Mouse (Mus musculus): ENCODE measurements around the gene Rad50. TPM values are rescaled to one million over a fixed set of nuclear protein-coding genes. Genes with fewer than 3 reads are reported as not detected.

Gene Rad50
- polyA plus RNA-seq (2015; fragmentation: Nextera tagmentation; extraction: Ambion mirVana): 12.4 and 12.9 TPM in 2 replicates

DNA sequence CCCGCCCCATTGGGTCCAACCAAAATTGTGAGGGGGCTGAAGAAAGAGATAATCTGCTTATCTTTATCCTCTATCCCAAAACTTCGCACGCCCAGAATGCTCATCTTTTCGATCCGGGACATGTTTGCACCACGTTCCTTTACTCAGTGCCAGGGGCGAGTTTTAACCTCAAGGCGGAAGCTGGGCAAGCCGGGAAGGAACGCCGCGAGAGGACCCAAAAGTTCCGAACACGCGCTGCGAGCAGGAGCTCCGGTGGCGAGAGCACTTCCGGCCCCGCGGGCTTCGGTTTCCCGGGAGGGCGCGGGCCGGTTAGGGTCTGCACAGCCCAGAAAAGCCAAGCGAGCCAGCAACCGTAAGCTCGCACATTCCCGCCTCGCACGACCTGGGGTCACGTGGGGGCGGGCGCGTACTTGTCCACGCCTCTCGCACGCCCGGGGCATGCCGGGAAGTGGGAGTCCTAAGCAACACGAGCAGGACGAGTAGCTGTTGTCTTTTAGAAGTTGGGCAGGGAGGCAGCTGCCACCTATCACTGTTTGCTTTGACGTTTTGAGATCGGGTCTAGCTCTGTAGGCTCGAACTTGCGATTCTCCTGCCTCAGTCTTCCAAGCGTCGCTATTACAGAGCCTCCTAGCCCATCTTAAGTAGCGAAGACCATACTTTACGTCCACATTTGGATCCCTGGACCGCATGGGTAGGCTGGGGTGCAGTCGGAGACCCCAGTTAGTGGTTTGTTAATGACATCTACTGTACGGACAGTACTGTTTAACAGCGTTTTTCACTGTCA lies at the start of gene Rad50:
TSS of gene Rad50 (minus strand) at position 386 of the 784 bp plus-strand sequence.
- Histone ChIP-seq H3K4me1 (ENCODE audit: control insufficient read depth, low read depth, low read length) (peaks cover 7% of the 10 kb centered on the region), H3K27me3 (ENCODE audit: control insufficient read depth, insufficient read depth, low read depth, low read length) (no peaks in the 10 kb centered on the region), H3K9me3 (replicated peaks; ENCODE audit: control insufficient read depth, low read length) (no peaks in the 10 kb centered on the region), H3K4me2 (ENCODE audit: low read depth, low read length) (peak within 1 kb of the TSS; percentile 93), H3K4me3 (ENCODE audit: low read depth, low read length) (peak within 1 kb of the TSS; percentile 82), H3K36me3 (ENCODE audit: control insufficient read depth, insufficient read depth) (no peaks in the 10 kb centered on the region), H3K27ac (ENCODE audit: low read length) (peak within 1 kb of the TSS; percentile 83), H3K9ac (ENCODE audit: low read depth, low read length) (peak within 1 kb of the TSS; percentile 82)
- WGBS (ENCODE audit: insufficient replicate concordance): 2% methylated on average over 55 of the region's 55 CpGs
- peak; percentile 97 for ATAC-seq (ENCODE audit: low read depth)

DNA sequence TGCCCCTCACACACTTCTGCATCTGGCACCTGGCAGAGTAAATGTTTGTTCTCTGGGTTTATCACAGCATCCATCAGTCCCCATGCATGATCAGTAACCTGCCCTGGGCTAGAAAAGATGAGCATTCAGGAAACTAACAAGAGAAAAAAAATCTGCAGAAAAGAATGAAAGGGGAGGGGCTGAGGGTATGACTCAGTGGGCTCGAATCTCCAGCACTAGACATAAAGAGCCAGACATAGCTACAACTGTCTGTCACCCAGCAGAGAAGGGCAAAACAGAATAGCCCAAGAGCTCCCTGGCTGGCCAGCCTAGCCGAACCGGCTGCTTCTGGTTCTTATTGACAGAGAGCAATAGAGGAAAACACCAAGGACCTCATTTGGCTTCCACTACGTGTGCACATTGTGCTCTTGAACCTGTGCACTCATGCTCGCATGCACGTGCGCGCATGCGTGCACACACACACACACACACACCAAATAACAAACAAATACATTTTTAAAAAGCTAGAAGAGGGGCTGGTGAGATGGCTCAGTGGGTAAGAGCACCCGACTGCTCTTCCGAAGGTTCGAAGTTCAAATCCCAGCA lies 48.0 kb upstream of the Rad50 start:
- no peak overlapping the region for H3K27ac ChIP-seq (ENCODE audit: low read length)
- H3K36me3 ChIP-seq (ENCODE audit: control insufficient read depth, insufficient read depth): no peaks in the 10 kb centered on the region
- H3K27me3 ChIP-seq (ENCODE audit: control insufficient read depth, insufficient read depth, low read depth, low read length): no peaks in the 10 kb centered on the region
- no peak overlapping the region for H3K4me2 ChIP-seq (ENCODE audit: low read depth, low read length)
- 69% methylated on average over 12 of the region's 12 CpGs for WGBS (ENCODE audit: insufficient replicate concordance)
- ATAC-seq (ENCODE audit: low read depth): no peak
- H3K4me3 ChIP-seq (ENCODE audit: low read depth, low read length): no peak overlapping the region
- no peak overlapping the region for H3K9ac ChIP-seq (ENCODE audit: low read depth, low read length)
- no peaks in the 10 kb centered on the region for H3K4me1 ChIP-seq (ENCODE audit: control insufficient read depth, low read depth, low read length)
- H3K9me3 ChIP-seq (replicated peaks; ENCODE audit: control insufficient read depth, low read length): no peaks in the 10 kb centered on the region

DNA sequence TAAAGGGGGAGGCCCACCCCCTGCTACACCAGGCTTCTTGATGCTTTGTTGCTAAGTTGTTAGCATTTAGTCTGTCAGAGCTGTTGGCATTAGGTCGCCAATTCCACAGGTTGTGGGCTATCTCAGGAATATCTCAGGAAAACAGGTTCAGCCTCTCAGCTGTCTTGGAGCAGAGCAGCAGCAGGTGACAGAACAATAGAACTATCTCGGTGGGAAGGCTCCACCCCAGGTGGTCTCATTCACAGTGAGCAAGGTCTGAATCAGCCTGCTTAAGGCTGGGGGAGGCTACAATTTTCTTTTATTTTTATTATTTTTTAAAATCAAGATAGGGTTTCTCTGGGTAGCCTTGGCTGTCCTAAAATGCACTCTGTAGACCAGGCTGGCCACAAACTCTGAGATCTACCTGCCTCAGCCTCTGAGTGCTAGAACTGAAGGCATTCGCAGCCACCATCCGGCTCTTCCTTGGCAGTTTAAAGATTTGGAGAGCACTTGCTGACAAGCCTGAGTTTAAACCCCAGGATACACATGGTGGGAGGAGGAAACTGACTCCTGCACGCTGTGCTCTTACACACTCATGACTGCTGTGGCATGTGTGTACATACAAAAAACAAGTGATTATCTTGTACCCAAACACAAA lies 42.7 kb upstream of the Rad50 start:
- no peak for ATAC-seq (ENCODE audit: low read depth)
- 55% methylated on average over 5 of the region's 5 CpGs for WGBS (ENCODE audit: insufficient replicate concordance)
- no peaks in the 10 kb centered on the region for H3K4me1 ChIP-seq (ENCODE audit: control insufficient read depth, low read depth, low read length)
- no peak overlapping the region for H3K9ac ChIP-seq (ENCODE audit: low read depth, low read length)
- H3K9me3 ChIP-seq (replicated peaks; ENCODE audit: control insufficient read depth, low read length): no peaks in the 10 kb centered on the region
- no peak overlapping the region for H3K4me3 ChIP-seq (ENCODE audit: low read depth, low read length)
- H3K4me2 ChIP-seq (ENCODE audit: low read depth, low read length): no peak overlapping the region
- H3K27ac ChIP-seq (ENCODE audit: low read length): no peak overlapping the region
- H3K36me3 ChIP-seq (ENCODE audit: control insufficient read depth, insufficient read depth): no peaks in the 10 kb centered on the region
- H3K27me3 ChIP-seq (ENCODE audit: control insufficient read depth, insufficient read depth, low read depth, low read length): no peaks in the 10 kb centered on the region

DNA sequence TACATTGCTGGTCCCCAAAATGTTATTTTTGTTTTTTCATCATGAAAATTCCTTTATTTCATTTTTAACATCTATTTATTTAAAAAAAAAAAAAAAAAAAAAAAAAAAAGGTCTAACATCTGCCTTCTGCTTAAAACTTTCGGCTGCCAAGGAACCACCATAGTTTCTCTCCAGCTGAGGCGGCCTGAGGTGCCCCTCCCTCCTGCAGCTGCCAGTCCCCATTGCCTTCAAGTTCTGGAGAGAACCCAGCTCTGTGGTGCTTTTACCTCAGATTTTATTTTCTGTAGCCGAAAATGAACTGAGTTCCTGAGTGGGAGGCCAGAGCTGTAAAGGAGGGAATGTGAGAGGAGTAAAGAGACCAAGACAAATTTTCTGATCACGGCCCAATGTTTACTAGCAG lies 42.2 kb upstream of the Rad50 start:
- no peak for ATAC-seq (ENCODE audit: low read depth)
- H3K27ac ChIP-seq (ENCODE audit: low read length): no peak overlapping the region
- WGBS (ENCODE audit: insufficient replicate concordance): 58% methylated on average over 4 of the region's 4 CpGs

DNA sequence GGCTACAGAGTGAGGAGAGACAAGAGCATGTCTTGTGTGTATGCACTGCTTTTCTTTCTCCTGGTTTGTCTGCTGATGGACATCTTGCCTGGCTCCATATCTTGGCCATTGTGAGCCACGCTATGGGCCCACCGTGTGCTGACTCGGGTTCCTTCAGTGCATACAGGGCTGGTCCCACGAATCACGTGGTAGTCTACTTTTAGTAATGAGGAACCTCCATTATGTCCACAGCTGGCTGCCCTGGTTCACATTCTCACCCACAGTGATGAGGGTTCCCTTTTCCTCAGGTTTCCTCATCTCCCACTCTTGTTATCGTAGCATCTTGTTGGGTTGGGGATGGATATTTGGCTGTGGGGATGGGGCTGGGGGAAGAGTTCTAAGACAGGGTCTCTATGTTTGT lies 41.5 kb upstream of the Rad50 start:
- Histone ChIP-seq H3K4me3 (ENCODE audit: low read depth, low read length) (no peak overlapping the region), H3K27ac (ENCODE audit: low read length) (no peak overlapping the region), H3K9me3 (replicated peaks; ENCODE audit: control insufficient read depth, low read length) (no peaks in the 10 kb centered on the region), H3K4me2 (ENCODE audit: low read depth, low read length) (no peak overlapping the region), H3K4me1 (ENCODE audit: control insufficient read depth, low read depth, low read length) (no peaks in the 10 kb centered on the region), H3K9ac (ENCODE audit: low read depth, low read length) (no peak overlapping the region), H3K36me3 (ENCODE audit: control insufficient read depth, insufficient read depth) (no peaks in the 10 kb centered on the region), H3K27me3 (ENCODE audit: control insufficient read depth, insufficient read depth, low read depth, low read length) (no peaks in the 10 kb centered on the region)
- ATAC-seq (ENCODE audit: low read depth): no peak
- WGBS (ENCODE audit: insufficient replicate concordance): 36% methylated on average over 6 of the region's 6 CpGs

More for the DNA sequence above, 42.2 kb upstream of the Rad50 start:
- no peaks in the 10 kb centered on the region for H3K4me1 ChIP-seq (ENCODE audit: control insufficient read depth, low read depth, low read length)
- no peaks in the 10 kb centered on the region for H3K27me3 ChIP-seq (ENCODE audit: control insufficient read depth, insufficient read depth, low read depth, low read length)
- no peaks in the 10 kb centered on the region for H3K36me3 ChIP-seq (ENCODE audit: control insufficient read depth, insufficient read depth)
- no peaks in the 10 kb centered on the region for H3K9me3 ChIP-seq (replicated peaks; ENCODE audit: control insufficient read depth, low read length)
- H3K4me2 ChIP-seq (ENCODE audit: low read depth, low read length): no peak overlapping the region
- H3K4me3 ChIP-seq (ENCODE audit: low read depth, low read length): no peak overlapping the region
- no peak overlapping the region for H3K9ac ChIP-seq (ENCODE audit: low read depth, low read length)

DNA sequence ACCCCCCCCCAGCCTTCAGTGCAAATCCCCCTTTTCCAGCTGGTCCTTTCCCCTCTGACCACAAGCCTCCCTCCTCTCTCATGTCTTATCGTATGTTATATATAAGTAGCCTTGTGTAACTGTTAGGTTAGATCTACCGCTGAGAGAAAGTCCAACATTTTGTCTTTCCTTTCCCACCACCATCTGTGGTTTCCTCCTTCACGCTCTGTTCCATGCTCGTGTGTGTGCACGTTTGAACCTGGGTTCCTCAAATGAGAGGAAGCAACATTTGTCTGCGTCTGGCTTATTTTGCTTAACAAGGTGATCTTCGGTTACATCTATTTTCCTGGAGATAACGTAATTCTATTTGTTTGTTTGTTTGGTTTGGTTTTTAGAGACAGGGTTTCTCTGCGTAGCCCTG lies 40.9 kb upstream of the Rad50 start:
- WGBS (ENCODE audit: insufficient replicate concordance): 33% methylated on average over 9 of the region's 9 CpGs
- no peak overlapping the region for H3K9ac ChIP-seq (ENCODE audit: low read depth, low read length)
- no peaks in the 10 kb centered on the region for H3K9me3 ChIP-seq (replicated peaks; ENCODE audit: control insufficient read depth, low read length)
- H3K27ac ChIP-seq (ENCODE audit: low read length): no peak overlapping the region
- no peak overlapping the region for H3K4me2 ChIP-seq (ENCODE audit: low read depth, low read length)
- H3K27me3 ChIP-seq (ENCODE audit: control insufficient read depth, insufficient read depth, low read depth, low read length): no peaks in the 10 kb centered on the region
- H3K4me3 ChIP-seq (ENCODE audit: low read depth, low read length): no peak overlapping the region
- H3K4me1 ChIP-seq (ENCODE audit: control insufficient read depth, low read depth, low read length): no peaks in the 10 kb centered on the region
- no peak for ATAC-seq (ENCODE audit: low read depth)
- H3K36me3 ChIP-seq (ENCODE audit: control insufficient read depth, insufficient read depth): no peaks in the 10 kb centered on the region

DNA sequence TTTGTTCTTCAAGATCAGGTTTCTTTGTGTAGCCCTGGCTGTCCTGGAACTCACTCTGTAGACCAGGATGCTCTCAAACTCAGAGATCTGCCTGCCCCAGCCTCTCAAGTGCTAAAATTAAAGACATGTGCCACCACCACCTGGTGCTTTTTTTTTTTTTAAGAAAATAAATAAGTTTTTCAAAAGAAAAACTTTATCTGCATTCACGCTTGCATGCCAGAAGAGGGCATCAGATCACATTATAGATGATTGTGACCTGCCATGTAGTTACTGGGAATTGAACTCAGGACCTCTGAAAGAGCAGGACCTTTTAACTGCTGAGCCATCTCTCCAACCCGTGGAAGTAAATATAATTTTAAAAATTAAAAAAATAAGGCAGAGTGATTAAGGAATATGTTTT lies 38.1 kb upstream of the Rad50 start:
- H3K9ac ChIP-seq (ENCODE audit: low read depth, low read length): no peak overlapping the region
- no peaks in the 10 kb centered on the region for H3K27me3 ChIP-seq (ENCODE audit: control insufficient read depth, insufficient read depth, low read depth, low read length)
- no peak overlapping the region for H3K4me3 ChIP-seq (ENCODE audit: low read depth, low read length)
- 49% methylated on average over 2 of the region's 2 CpGs for WGBS (ENCODE audit: insufficient replicate concordance)
- ATAC-seq (ENCODE audit: low read depth): no peak
- H3K27ac ChIP-seq (ENCODE audit: low read length): no peak overlapping the region
- no peak overlapping the region for H3K4me2 ChIP-seq (ENCODE audit: low read depth, low read length)
- no peaks in the 10 kb centered on the region for H3K36me3 ChIP-seq (ENCODE audit: control insufficient read depth, insufficient read depth)
- H3K9me3 ChIP-seq (replicated peaks; ENCODE audit: control insufficient read depth, low read length): no peaks in the 10 kb centered on the region
- no peaks in the 10 kb centered on the region for H3K4me1 ChIP-seq (ENCODE audit: control insufficient read depth, low read depth, low read length)

DNA sequence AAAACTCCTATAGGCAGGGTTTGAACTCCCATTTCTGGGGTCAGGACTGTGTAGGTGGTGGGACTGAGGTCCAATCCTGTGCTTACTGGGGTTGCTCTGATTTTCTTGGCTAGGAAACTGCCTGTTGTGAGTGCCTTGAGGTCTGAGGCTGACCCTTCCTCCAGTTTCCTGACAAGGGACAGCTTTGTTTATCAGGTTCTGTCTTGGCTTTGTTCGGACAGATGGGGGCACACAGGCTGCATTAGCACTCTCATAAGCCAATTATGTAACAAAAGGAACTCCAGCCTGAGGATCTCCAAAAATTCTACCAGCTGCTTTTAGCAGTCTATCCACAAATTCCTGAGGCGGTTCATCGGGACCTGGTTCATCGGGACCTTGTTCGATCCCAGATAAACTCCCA lies 35.2 kb upstream of the Rad50 start:
- ATAC-seq (ENCODE audit: low read depth): no peak
- Histone ChIP-seq H3K4me1 (ENCODE audit: control insufficient read depth, low read depth, low read length) (no peaks in the 10 kb centered on the region), H3K9ac (ENCODE audit: low read depth, low read length) (no peak overlapping the region), H3K9me3 (replicated peaks; ENCODE audit: control insufficient read depth, low read length) (no peaks in the 10 kb centered on the region), H3K4me2 (ENCODE audit: low read depth, low read length) (no peak overlapping the region), H3K4me3 (ENCODE audit: low read depth, low read length) (no peak overlapping the region), H3K27ac (ENCODE audit: low read length) (no peak overlapping the region), H3K27me3 (ENCODE audit: control insufficient read depth, insufficient read depth, low read depth, low read length) (no peaks in the 10 kb centered on the region), H3K36me3 (ENCODE audit: control insufficient read depth, insufficient read depth) (no peaks in the 10 kb centered on the region)
- WGBS (ENCODE audit: insufficient replicate concordance): 54% methylated on average over 5 of the region's 5 CpGs

DNA sequence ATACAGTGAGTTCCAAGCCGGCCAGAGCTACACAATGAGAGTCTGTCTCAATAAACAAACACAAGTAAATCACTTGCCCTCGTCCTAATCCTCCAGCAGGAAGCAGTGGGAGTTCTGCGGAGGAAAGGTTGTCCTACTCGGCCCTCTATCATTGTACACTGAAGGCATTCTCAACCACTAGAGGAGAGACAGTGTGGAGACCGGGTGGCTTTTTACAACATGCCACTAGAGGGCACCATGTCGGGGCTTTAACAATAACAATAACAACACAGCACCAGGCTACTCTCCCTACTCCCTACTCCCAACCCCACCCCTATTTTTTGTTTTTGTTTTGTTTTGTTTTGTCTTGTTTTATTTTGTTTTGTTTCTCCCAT lies 30.4 kb upstream of the Rad50 start:
- H3K36me3 ChIP-seq (ENCODE audit: control insufficient read depth, insufficient read depth): no peaks in the 10 kb centered on the region
- H3K27ac ChIP-seq (ENCODE audit: low read length): no peak overlapping the region
- WGBS (ENCODE audit: insufficient replicate concordance): 19% methylated on average over 6 of the region's 6 CpGs
- no peak overlapping the region for H3K4me2 ChIP-seq (ENCODE audit: low read depth, low read length)
- ATAC-seq (ENCODE audit: low read depth): 0 out of 2 replicates have a peak, but pooled peaks have one; percentile 35
- no peaks in the 10 kb centered on the region for H3K27me3 ChIP-seq (ENCODE audit: control insufficient read depth, insufficient read depth, low read depth, low read length)
- no peak overlapping the region for H3K9ac ChIP-seq (ENCODE audit: low read depth, low read length)
- H3K4me3 ChIP-seq (ENCODE audit: low read depth, low read length): no peak overlapping the region
- H3K4me1 ChIP-seq (ENCODE audit: control insufficient read depth, low read depth, low read length): no peaks in the 10 kb centered on the region
- no peaks in the 10 kb centered on the region for H3K9me3 ChIP-seq (replicated peaks; ENCODE audit: control insufficient read depth, low read length)
